Mouse (Mus musculus): Measurements from ENCODE around the gene Dus4l. TPM values are rescaled to one million over a fixed set of nuclear protein-coding genes. Genes with fewer than 3 reads are reported as not detected.
"Not testable (repeated sequence)": the region's sequence is repeated elsewhere in the genome, so short reads cannot be mapped to it uniquely, and the experiment has no call there.

Gene Dus4l
- polyA plus RNA-seq, 1 experiment from 2014 or later, result 9.3 TPM

DNA sequence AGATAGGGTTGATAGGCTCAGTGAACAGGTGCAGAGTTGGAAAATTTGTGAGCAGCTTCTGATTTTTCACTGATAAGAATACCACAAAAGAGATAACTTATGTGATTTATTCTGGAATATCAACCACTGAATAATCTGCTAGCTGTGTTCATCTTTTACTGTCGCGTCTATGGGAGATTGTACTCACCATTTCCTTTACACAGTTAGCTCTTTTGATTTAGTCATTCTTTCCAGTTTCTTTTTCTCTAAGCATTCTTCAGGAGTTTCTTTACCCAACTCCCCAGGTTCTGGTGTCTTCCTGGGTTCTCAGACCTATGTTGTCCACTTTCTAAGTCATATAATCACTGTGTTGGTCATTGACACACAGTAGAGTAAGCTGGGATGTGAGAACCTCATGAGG is 2.2 kb upstream of the Dus4l start:
- no peaks in the 10 kb centered on the region for H3K4me1 ChIP-seq (replicated peaks; ENCODE audit: control insufficient read depth, insufficient read depth, low read length)
- WGBS, result 97% methylated on average over 2 of the region's 2 CpGs
- H3K9ac ChIP-seq (ENCODE audit: low read depth, low read length), result no peak overlapping the region
- H3K36me3 ChIP-seq (ENCODE audit: control insufficient read depth, insufficient read depth, low read length), result no peaks in the 10 kb centered on the region
- H3K9me3 ChIP-seq (ENCODE audit: control insufficient read depth, low read length), result no peaks in the 10 kb centered on the region
- ATAC-seq (ENCODE audit: low FRiP score), result no peak
- no peak overlapping the region for H3K4me2 ChIP-seq (replicated peaks; ENCODE audit: low read depth, low read length)
- H3K27me3 ChIP-seq (ENCODE audit: control insufficient read depth, insufficient read depth, low read length), result no peaks in the 10 kb centered on the region
- no peak overlapping the region for H3K27ac ChIP-seq (ENCODE audit: low read depth, low read length)
- H3K4me3 ChIP-seq (ENCODE audit: low read depth, low read length), result no peak overlapping the region
- DNase-seq (ENCODE audit: low spot score), result no peak

DNA sequence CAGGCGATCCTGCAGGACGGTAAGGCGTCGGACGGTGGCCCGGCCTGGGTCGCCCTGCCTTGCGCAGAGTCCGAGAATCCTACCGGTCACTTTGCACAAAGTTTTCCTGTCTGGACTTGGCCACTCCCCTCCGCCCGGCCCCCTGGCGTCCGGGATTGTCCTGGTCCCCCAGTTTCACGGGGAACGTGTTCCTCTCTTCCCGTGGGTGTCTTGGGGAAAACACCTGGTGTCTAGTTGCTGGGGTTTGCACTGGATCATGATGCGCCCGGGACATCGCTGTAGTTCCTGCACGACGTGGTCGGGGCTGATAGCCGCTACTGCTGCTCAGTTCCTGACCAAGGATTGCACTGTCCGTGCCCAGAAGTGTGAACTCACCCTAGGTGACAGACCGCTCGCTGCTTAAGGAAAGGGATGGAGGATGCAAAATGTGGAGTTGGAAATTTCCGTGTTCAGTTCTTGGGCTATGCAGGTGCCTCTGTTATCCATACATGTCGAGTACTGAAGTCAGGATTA is 395 bp upstream of the Dus4l start:
- Histone ChIP-seq H3K4me1 (replicated peaks; ENCODE audit: control insufficient read depth, insufficient read depth, low read length) (no peaks in the 10 kb centered on the region), H3K36me3 (ENCODE audit: control insufficient read depth, insufficient read depth, low read length) (no peaks in the 10 kb centered on the region), H3K4me2 (replicated peaks; ENCODE audit: low read depth, low read length) (peak overlapping the region; percentile 56), H3K27ac (ENCODE audit: low read depth, low read length) (no peak overlapping the region), H3K9me3 (ENCODE audit: control insufficient read depth, low read length) (no peaks in the 10 kb centered on the region), H3K4me3 (ENCODE audit: low read depth, low read length) (peak overlapping the region; percentile 74), H3K9ac (ENCODE audit: low read depth, low read length) (peak overlapping the region; percentile 81), H3K27me3 (ENCODE audit: control insufficient read depth, insufficient read depth, low read length) (no peaks in the 10 kb centered on the region)
- DNase-seq (ENCODE audit: low spot score), result no peak
- 2% methylated on average over 29 of the region's 29 CpGs for WGBS
- peak; percentile 85 for ATAC-seq (ENCODE audit: low FRiP score)

DNA sequence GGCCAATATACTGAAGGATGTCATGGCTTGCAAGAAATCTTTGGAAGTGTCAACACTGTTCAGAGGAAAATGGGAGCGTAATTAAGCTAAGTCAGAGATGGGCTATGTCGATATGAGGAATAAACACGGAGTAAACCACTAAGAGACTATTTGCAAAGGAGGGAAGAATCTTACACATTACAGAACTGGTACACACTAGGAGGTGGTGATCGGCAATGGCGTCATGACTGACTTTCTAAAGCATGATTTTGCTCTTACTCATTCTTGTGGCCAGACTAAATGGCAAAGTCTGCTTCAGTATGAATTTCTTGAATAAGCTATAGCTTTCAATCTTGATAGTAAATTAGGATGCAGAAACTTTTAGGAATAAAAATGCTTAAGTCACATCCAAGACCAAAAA is 1.0 kb downstream of the Dus4l start:
- Histone ChIP-seq H3K9ac (ENCODE audit: low read depth, low read length) (no peak overlapping the region), H3K4me3 (ENCODE audit: low read depth, low read length) (no peak overlapping the region), H3K27ac (ENCODE audit: low read depth, low read length) (no peak overlapping the region), H3K36me3 (ENCODE audit: control insufficient read depth, insufficient read depth, low read length) (no peaks in the 10 kb centered on the region), H3K9me3 (ENCODE audit: control insufficient read depth, low read length) (no peaks in the 10 kb centered on the region), H3K27me3 (ENCODE audit: control insufficient read depth, insufficient read depth, low read length) (no peaks in the 10 kb centered on the region), H3K4me1 (replicated peaks; ENCODE audit: control insufficient read depth, insufficient read depth, low read length) (no peaks in the 10 kb centered on the region), H3K4me2 (replicated peaks; ENCODE audit: low read depth, low read length) (no peak overlapping the region)
- WGBS, result 85% methylated on average over 5 of the region's 5 CpGs
- DNase-seq (ENCODE audit: low spot score), result no peak
- no peak for ATAC-seq (ENCODE audit: low FRiP score)

DNA sequence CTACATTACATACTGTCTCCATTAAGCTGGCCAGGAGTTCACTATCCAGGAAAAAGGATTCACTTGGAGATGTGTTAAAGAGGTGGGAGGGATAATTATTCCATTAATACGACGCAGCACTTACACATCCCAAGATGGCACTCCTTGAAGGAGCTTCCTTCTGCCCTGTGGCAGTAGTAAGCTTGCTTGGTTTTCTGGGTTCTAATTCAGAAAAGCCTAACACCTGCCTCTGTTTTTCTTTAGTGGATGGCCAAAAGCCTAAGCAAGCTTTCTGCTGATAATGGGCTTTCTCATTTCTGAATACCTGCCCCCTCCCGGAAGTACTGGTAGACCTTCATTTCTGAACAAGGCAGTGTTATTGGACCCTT is 19.4 kb downstream of the Dus4l start:
- no peak overlapping the region for H3K27ac ChIP-seq (ENCODE audit: low read depth, low read length)
- DNase-seq (ENCODE audit: low spot score) (no peak), ATAC-seq (ENCODE audit: low FRiP score) (no peak)
- H3K27me3 ChIP-seq (ENCODE audit: control insufficient read depth, insufficient read depth, low read length), result no peaks in the 10 kb centered on the region
- WGBS, result 88% methylated on average over 3 of the region's 3 CpGs
- no peaks in the 10 kb centered on the region for H3K9me3 ChIP-seq (ENCODE audit: control insufficient read depth, low read length)
- no peaks in the 10 kb centered on the region; the same call in 1 of the 2 replicates for H3K4me1 ChIP-seq (replicated peaks; ENCODE audit: control insufficient read depth, insufficient read depth, low read length)
- H3K4me3 ChIP-seq (ENCODE audit: low read depth, low read length), result no peak overlapping the region
- no peak overlapping the region for H3K4me2 ChIP-seq (replicated peaks; ENCODE audit: low read depth, low read length)
- H3K9ac ChIP-seq (ENCODE audit: low read depth, low read length), result no peak overlapping the region
- no peaks in the 10 kb centered on the region for H3K36me3 ChIP-seq (ENCODE audit: control insufficient read depth, insufficient read depth, low read length)

DNA sequence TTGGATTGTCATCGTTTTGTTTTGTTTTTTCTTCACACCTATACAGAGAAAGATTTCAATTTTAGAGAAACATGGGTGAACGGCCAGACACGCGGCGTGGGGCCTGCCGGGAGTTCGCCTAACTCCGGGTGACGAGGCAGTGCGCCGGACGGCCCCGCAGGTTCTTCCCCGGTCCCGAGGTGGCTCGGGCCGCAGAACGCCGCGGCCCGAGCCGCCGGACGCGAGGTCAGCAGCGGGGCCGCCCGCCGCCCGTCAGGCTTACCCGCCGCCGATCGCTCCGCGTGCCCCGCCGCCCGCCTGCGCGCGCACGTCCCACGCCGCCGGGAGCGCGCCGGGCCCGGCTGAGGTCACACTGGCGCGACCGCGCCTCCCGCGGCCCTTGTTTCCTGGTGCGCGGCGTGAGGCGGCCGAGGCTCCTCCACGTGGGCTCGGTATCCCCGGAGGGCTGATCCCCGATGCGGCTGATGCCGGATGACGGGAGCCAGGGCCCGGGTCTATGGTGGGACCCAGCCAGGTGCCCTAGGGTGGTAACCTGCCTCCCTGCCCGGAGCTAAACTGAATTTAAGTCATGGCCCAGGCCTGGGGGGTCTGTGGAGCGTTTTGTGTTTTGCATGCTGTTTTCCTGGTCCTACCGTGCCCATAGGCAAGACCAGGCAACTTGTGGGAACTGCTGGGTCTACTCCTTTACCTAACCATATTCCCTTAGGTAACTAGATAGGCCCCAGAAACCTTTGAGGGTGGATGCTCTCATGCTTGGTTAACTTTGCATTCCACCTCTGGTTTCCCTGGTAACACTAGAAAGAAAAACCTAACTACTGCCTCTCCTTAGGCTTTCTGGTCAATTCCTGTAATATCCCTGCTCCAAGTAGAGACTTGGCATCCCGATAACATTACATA is 20.0 kb downstream of the Dus4l start, which contains the start of gene Bcap29:
Bcap29 (minus strand) TSS at position 316 of the 897 bp plus-strand sequence.
- Histone ChIP-seq H3K27me3 (ENCODE audit: control insufficient read depth, insufficient read depth, low read length) (no peaks in the 10 kb centered on the region), H3K4me3 (ENCODE audit: low read depth, low read length) (peak within 1 kb of the TSS; percentile 52), H3K27ac (ENCODE audit: low read depth, low read length) (0 out of 2 replicates have a peak within 1 kb of the TSS, but pooled peaks have one; percentile 19), H3K4me2 (replicated peaks; ENCODE audit: low read depth, low read length) (peak within 1 kb of the TSS; percentile 76), H3K9me3 (ENCODE audit: control insufficient read depth, low read length) (no peaks in the 10 kb centered on the region), H3K9ac (ENCODE audit: low read depth, low read length) (peak within 1 kb of the TSS; percentile 79), H3K4me1 (replicated peaks; ENCODE audit: control insufficient read depth, insufficient read depth, low read length) (no peaks in the 10 kb centered on the region; the same call in 1 of the 2 replicates), H3K36me3 (ENCODE audit: control insufficient read depth, insufficient read depth, low read length) (no peaks in the 10 kb centered on the region)
- ATAC-seq (ENCODE audit: low FRiP score), result peak; percentile 90
- peak; percentile 86 for DNase-seq (ENCODE audit: low spot score)
- 2% methylated on average over 61 of the region's 73 CpGs for WGBS

- DNase-seq (ENCODE audit: low spot score) (peak; percentile 62), ATAC-seq (ENCODE audit: low FRiP score) (peak; percentile 60)
- peak overlapping the region; percentile 76 for H3K4me2 ChIP-seq (replicated peaks; ENCODE audit: low read depth, low read length)
- no peaks in the 10 kb centered on the region for H3K36me3 ChIP-seq (ENCODE audit: control insufficient read depth, insufficient read depth, low read length)
- H3K27me3 ChIP-seq (ENCODE audit: control insufficient read depth, insufficient read depth, low read length), result no peaks in the 10 kb centered on the region
- peak overlapping the region; percentile 79 for H3K9ac ChIP-seq (ENCODE audit: low read depth, low read length)
- H3K4me1 ChIP-seq (replicated peaks; ENCODE audit: control insufficient read depth, insufficient read depth, low read length), result no peaks in the 10 kb centered on the region; the same call in 1 of the 2 replicates
- 13% methylated on average over 13 of the region's 13 CpGs for WGBS
- peak overlapping the region; percentile 52 for H3K4me3 ChIP-seq (ENCODE audit: low read depth, low read length)
- H3K27ac ChIP-seq (ENCODE audit: low read depth, low read length), result no peak overlapping the region
- H3K9me3 ChIP-seq (ENCODE audit: control insufficient read depth, low read length), result no peaks in the 10 kb centered on the region
Observed at GRCm38 (mm10) chr12:31633970-31634342, 20.7 kb downstream of the Dus4l start.

DNA sequence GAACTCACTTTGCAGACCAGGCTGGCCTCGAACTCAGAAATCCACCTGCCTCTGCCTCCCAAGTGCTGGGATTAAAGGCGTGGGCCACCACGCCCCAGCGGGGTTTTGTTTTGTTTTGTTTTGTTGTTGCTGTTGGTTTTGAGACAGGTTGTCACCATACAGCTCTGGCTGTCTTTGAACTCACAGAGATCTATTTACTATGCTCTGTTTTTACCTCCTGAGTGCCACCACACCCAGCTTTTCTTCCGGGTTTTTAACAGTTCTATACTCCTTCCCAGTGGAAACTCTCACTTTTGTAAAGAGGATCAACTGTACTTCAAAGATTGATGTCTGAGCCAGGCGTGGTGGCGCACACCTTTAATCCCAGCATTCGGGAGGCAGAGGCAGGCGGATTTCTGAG is 26.2 kb downstream of the Dus4l start:
- H3K36me3 ChIP-seq (ENCODE audit: control insufficient read depth, insufficient read depth, low read length); H3K27ac ChIP-seq (ENCODE audit: low read depth, low read length); H3K9me3 ChIP-seq (ENCODE audit: control insufficient read depth, low read length); H3K4me1 ChIP-seq (replicated peaks; ENCODE audit: control insufficient read depth, insufficient read depth, low read length); ATAC-seq (ENCODE audit: low FRiP score); H3K4me3 ChIP-seq (ENCODE audit: low read depth, low read length); DNase-seq (ENCODE audit: low spot score); H3K27me3 ChIP-seq (ENCODE audit: control insufficient read depth, insufficient read depth, low read length); H3K4me2 ChIP-seq (replicated peaks; ENCODE audit: low read depth, low read length); H3K9ac ChIP-seq (ENCODE audit: low read depth, low read length): not testable (repeated sequence)
- 92% methylated on average over 9 of the region's 9 CpGs for WGBS

DNA sequence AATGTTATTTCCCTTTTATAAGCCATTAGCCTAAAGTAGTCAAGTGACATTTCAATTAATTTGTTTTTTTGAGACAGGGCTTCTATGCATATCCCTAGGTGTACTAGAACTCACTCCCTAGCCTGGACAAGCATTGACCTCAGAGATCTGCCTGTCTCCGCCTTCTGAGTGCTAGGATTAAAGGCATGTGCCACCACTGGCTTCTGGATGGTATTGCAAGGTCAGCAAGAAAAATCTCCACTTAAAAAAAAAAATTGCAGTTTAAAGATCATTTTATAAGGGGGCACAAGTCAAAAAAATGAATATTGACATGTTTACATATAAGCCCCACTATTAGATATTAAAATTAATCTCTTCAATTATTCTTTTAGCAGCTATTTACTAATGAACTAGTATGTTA is 29.6 kb downstream of the Dus4l start:
- DNase-seq (ENCODE audit: low spot score), result no peak
- no peak for ATAC-seq (ENCODE audit: low FRiP score)
- H3K27me3 ChIP-seq (ENCODE audit: control insufficient read depth, insufficient read depth, low read length), result no peaks in the 10 kb centered on the region
- no peaks in the 10 kb centered on the region for H3K9me3 ChIP-seq (ENCODE audit: control insufficient read depth, low read length)
- no peaks in the 10 kb centered on the region for H3K4me1 ChIP-seq (replicated peaks; ENCODE audit: control insufficient read depth, insufficient read depth, low read length)
- no peaks in the 10 kb centered on the region for H3K36me3 ChIP-seq (ENCODE audit: control insufficient read depth, insufficient read depth, low read length)
- no peak overlapping the region for H3K9ac ChIP-seq (ENCODE audit: low read depth, low read length)
- no peak overlapping the region for H3K27ac ChIP-seq (ENCODE audit: low read depth, low read length)
- WGBS, result 97% methylated on average over 1 of the region's 1 CpGs
- H3K4me2 ChIP-seq (replicated peaks; ENCODE audit: low read depth, low read length), result no peak overlapping the region
- no peak overlapping the region for H3K4me3 ChIP-seq (ENCODE audit: low read depth, low read length)

DNA sequence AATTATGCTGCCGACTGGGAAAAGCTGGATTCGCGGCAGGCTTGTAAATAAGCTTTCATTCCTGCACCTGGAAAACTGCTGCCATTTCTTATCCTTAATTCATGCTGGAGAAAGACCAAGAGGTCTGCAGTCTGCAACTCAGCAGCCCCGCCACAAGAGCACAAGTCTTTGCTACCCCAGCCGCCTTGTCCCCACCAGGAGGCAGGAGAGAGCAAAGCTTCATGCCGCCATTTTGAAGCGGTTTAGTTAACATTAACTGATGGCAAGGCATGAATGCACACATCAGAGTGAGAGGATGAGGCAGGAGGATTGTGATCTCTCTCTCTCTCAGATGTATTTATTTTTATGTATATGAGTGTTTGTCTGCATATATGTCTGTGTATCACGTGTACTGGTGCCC is 34.5 kb downstream of the Dus4l start:
- DNase-seq (ENCODE audit: low spot score), result no peak
- H3K4me3 ChIP-seq (ENCODE audit: low read depth, low read length), result no peak overlapping the region
- ATAC-seq (ENCODE audit: low FRiP score), result no peak
- 87% methylated on average over 8 of the region's 8 CpGs for WGBS
- H3K27me3 ChIP-seq (ENCODE audit: control insufficient read depth, insufficient read depth, low read length), result no peaks in the 10 kb centered on the region
- no peaks in the 10 kb centered on the region for H3K36me3 ChIP-seq (ENCODE audit: control insufficient read depth, insufficient read depth, low read length)
- H3K9me3 ChIP-seq (ENCODE audit: control insufficient read depth, low read length), result no peaks in the 10 kb centered on the region
- H3K4me1 ChIP-seq (replicated peaks; ENCODE audit: control insufficient read depth, insufficient read depth, low read length), result no peaks in the 10 kb centered on the region
- no peak overlapping the region for H3K27ac ChIP-seq (ENCODE audit: low read depth, low read length)
- no peak overlapping the region for H3K9ac ChIP-seq (ENCODE audit: low read depth, low read length)
- no peak overlapping the region for H3K4me2 ChIP-seq (replicated peaks; ENCODE audit: low read depth, low read length)
